Mouse (Mus musculus) testis, adult 2 months (tissue): ENCODE measurements around the gene Gm609.

Experiments
- CTCF ChIP-seq: fragments of 200-500 bp; IDR thresholded peaks from 2 replicates; pipeline ENCODE4 v1.5.1; 2012; ENCODE audit warnings: low read depth, mild to moderate bottlenecking, inconsistent platforms, low read length, moderate library complexity; ENCODE audit not compliant: control insufficient read depth, insufficient read depth, insufficient replicate concordance
- POLR2A ChIP-seq: fragments of 200-500 bp; IDR thresholded peaks from 2 replicates; pipeline ENCODE4 v1.6.1; 2012; ENCODE audit warnings: low read depth, mild to moderate bottlenecking, inconsistent platforms, low read length, moderate library complexity; ENCODE audit not compliant: control insufficient read depth

DNA sequence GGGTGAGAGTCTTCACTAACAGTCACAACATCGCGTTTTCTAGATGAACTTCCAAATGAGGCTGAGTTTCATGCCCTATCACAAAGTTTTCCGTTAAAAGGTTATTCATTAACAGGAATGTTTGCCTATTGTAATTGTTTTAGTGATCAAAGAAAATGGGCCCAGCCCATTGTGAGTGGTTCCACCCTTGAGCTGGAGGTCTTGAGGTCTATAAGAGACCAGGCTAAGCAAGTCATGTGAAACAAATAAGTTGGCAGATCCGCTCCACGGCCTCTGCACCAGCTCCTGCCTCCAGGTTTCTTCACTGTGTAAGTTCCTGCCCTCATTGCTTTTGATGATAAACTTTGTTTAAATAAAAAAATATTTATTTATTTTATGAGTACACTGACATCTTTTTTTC is at the start of gene Gm609:
- no peak for TF ChIP-seq CTCF
- TF ChIP-seq POLR2A = no peak
